ENCODE assay signal across 8 mouse cellular contexts in the genomic region with DNA sequence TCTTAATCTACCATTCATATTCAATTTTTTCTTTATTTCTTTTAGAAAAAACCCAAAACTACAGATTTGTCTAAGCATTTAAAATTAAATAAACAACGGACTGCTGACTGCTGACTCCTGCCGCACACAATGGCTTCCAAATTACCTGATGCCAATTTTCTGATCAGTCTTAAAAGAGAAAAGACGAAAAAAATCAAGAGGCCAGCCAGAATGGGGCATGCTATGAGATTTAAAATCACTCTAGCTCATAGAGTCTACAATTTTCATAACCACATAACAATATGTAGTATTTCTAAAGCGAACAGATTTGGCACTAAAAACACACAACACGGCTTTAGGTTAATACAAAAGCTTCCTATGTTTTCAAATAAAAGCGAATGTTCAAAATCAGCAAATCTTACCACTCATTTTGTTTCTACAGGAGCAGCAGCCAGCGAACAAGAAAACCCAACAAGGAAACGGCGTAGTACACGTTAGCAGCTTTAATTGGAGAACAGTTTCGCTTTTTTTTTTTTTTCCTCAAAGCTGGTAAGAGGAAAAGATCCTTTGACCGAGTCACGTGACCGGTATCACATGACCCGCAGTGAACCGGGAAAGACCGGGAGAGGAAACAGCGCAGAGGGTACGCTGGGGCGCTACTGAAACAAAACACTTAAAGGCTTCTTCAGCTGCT.
DNase-seq lines count a peak whose midpoint lies in the region; ATAC-seq and TF ChIP-seq lines count a peak whose summit lies in the region.

No protein-coding gene starts in this region.

- H3K9ac ChIP-seq in ES-E14 (ENCODE audit: insufficient read depth, low read depth, low read length, poor library complexity, severe bottlenecking): peak overlapping the region; percentile 85
- peak overlapping the region; percentile 68 for H3K9ac ChIP-seq in forebrain, embryonic 14.5 days (ENCODE audit: low read length)
- peak overlapping the region; percentile 49 for H3K9ac ChIP-seq in liver, embryonic 15.5 days
- H3K9ac ChIP-seq in neural tube, embryonic 11.5 days (ENCODE audit: low read length): peak overlapping the region; percentile 70
- peak overlapping the region; percentile 76 for H3K9ac ChIP-seq in stomach, embryonic 16.5 days (ENCODE audit: low read length)

- in situ Hi-C loops in ES-E14 (cut with MboI; ENCODE audit: low sequenced_read_pairs in 2 of 2, unreplicated experiment in 2 of 2): no loop called here

- no peaks in the 10 kb centered on the region for H3K27me3 ChIP-seq in forebrain, embryonic 14.5 days (replicated peaks; ENCODE audit: control insufficient read depth, insufficient read depth, low read length)
- H3K27me3 ChIP-seq in liver, embryonic 15.5 days: no peaks in the 10 kb centered on the region
- no peaks in the 10 kb centered on the region for H3K27me3 ChIP-seq in neural tube, embryonic 11.5 days (ENCODE audit: control insufficient read depth, insufficient read depth, low read length)
- no peaks in the 10 kb centered on the region for H3K27me3 ChIP-seq in stomach, embryonic 16.5 days (ENCODE audit: control insufficient read depth, insufficient read depth, low read length)

- H3K36me3 ChIP-seq in ES-E14 (ENCODE audit: control insufficient read depth, insufficient read depth, low read length, poor library complexity, severe bottlenecking): no peaks in the 10 kb centered on the region
- H3K36me3 ChIP-seq in forebrain, embryonic 14.5 days (ENCODE audit: control insufficient read depth, insufficient read depth, low read length): peaks cover 6% of the 10 kb centered on the region
- H3K36me3 ChIP-seq in liver, embryonic 15.5 days (replicated peaks): no peaks in the 10 kb centered on the region
- no peaks in the 10 kb centered on the region for H3K36me3 ChIP-seq in neural tube, embryonic 11.5 days (ENCODE audit: control insufficient read depth, insufficient read depth, low read length)
- peaks cover 4% of the 10 kb centered on the region; the same call in 1 of the 2 replicates for H3K36me3 ChIP-seq in stomach, embryonic 16.5 days (ENCODE audit: control insufficient read depth, insufficient read depth, low read length)

- H3K4me1 ChIP-seq in ES-E14 (ENCODE audit: control insufficient read depth in 2 of 2, insufficient read depth in 2 of 2, low read length in 2 of 2, poor library complexity in 1 of 2): no peaks in the 10 kb centered on the region
- H3K4me1 ChIP-seq in forebrain, embryonic 14.5 days (ENCODE audit: control insufficient read depth, insufficient read depth, low read length): peaks cover 10% of the 10 kb centered on the region; the same call in 1 of the 2 replicates
- H3K4me1 ChIP-seq in liver, embryonic 15.5 days (replicated peaks): peaks cover 16% of the 10 kb centered on the region
- peaks cover 4% of the 10 kb centered on the region for H3K4me1 ChIP-seq in neural tube, embryonic 11.5 days (ENCODE audit: control insufficient read depth, insufficient read depth, low read length)
- peaks cover 12% of the 10 kb centered on the region for H3K4me1 ChIP-seq in stomach, embryonic 16.5 days (ENCODE audit: control insufficient read depth, insufficient read depth, low read length)

- peak overlapping the region; percentile 65 to 72 for H3K4me3 ChIP-seq in ES-E14 (ENCODE audit: insufficient read depth in 1 of 2, low read depth in 1 of 2, low read length in 2 of 2, poor library complexity in 1 of 2, severe bottlenecking in 1 of 2)
- peak overlapping the region; percentile 53 for H3K4me3 ChIP-seq in forebrain, embryonic 14.5 days (ENCODE audit: low read depth, low read length)
- peak overlapping the region; percentile 67 for H3K4me3 ChIP-seq in liver, embryonic 15.5 days (replicated peaks)
- peak overlapping the region; percentile 51 for H3K4me3 ChIP-seq in neural tube, embryonic 11.5 days (ENCODE audit: low read depth, low read length)
- H3K4me3 ChIP-seq in stomach, embryonic 16.5 days (replicated peaks; ENCODE audit: low read length): peak overlapping the region; percentile 65

- peak overlapping the region; percentile 81 for H3K4me2 ChIP-seq in forebrain, embryonic 14.5 days (ENCODE audit: low read length)
- H3K4me2 ChIP-seq in liver, embryonic 15.5 days: peak overlapping the region; percentile 68
- peak overlapping the region; percentile 52 for H3K4me2 ChIP-seq in neural tube, embryonic 11.5 days (ENCODE audit: low read depth)
- H3K4me2 ChIP-seq in stomach, embryonic 16.5 days (ENCODE audit: low read depth, low read length): peak overlapping the region; percentile 78

- 2% methylated on average over 20 of the region's 20 CpGs for WGBS in forebrain, embryonic 14.5 days
- 4% methylated on average over 20 of the region's 20 CpGs for WGBS in liver, embryonic 15.5 days (ENCODE audit: insufficient replicate concordance)
- 2% methylated on average over 20 of the region's 20 CpGs for WGBS in neural tube, embryonic 11.5 days
- WGBS in stomach, embryonic 16.5 days: 1% methylated on average over 20 of the region's 20 CpGs

- H3K9me3 ChIP-seq in ES-E14 (ENCODE audit: control insufficient read depth, insufficient read depth, low read depth, low read length): no peaks in the 10 kb centered on the region
- no peaks in the 10 kb centered on the region for H3K9me3 ChIP-seq in forebrain, embryonic 14.5 days (replicated peaks; ENCODE audit: control insufficient read depth, low read length)
- no peaks in the 10 kb centered on the region for H3K9me3 ChIP-seq in liver, embryonic 15.5 days (replicated peaks)
- no peaks in the 10 kb centered on the region for H3K9me3 ChIP-seq in neural tube, embryonic 11.5 days (ENCODE audit: control insufficient read depth, low read length)
- H3K9me3 ChIP-seq in stomach, embryonic 16.5 days (replicated peaks; ENCODE audit: control insufficient read depth, low read length): no peaks in the 10 kb centered on the region

- intact Hi-C loops in heart, postnatal 10 days (cut with DNase I): loop anchor here (5.0 kb wide), 1 partner anchor 110 kb away; a partner anchor contains a TSS

- ATAC-seq in forebrain, embryonic 14.5 days: peak; percentile 96
- peak; percentile 83 for ATAC-seq in liver, embryonic 15.5 days (ENCODE audit: insufficient read depth)
- ATAC-seq in neural tube, embryonic 11.5 days (ENCODE audit: insufficient read depth, low FRiP score, low TSS enrichment): peak; percentile 95
- peak; percentile 91 for ATAC-seq in stomach, embryonic 16.5 days (ENCODE audit: insufficient read depth, low FRiP score)

- H3K27ac ChIP-seq in ES-E14 (ENCODE audit: insufficient read depth, low read depth, low read length, poor library complexity, severe bottlenecking): peak overlapping the region; percentile 84; the same call in 1 of the 2 replicates
- peak overlapping the region; percentile 90 for H3K27ac ChIP-seq in forebrain, embryonic 14.5 days (ENCODE audit: low read depth, low read length)
- peak overlapping the region; percentile 74 for H3K27ac ChIP-seq in liver, embryonic 15.5 days (replicated peaks)
- no peak overlapping the region; the same call in 1 of the 2 replicates for H3K27ac ChIP-seq in neural tube, embryonic 11.5 days (ENCODE audit: low read depth, low read length)
- peak overlapping the region; percentile 89 for H3K27ac ChIP-seq in stomach, embryonic 16.5 days (ENCODE audit: low read length)

- DNase-seq in ES-E14 (ENCODE audit: low read depth, low spot score): peak; percentile 88
- DNase-seq in cerebellum, adult 11 months: peak; percentile 78
- peak; percentile 98 for DNase-seq in forebrain, embryonic 14.5 days (ENCODE audit: low spot score)
- peak; percentile 91 to 94 for DNase-seq in heart, postnatal 10 days
- DNase-seq in kidney, postnatal 4 days: peak; percentile 94 to 96
- peak; percentile 90 for DNase-seq in neural tube, embryonic 11.5 days (ENCODE audit: low spot score)

TF ChIP-seq in ES-E14, 5 proteins besides CTCF, POLR2A, EP300 and RAD21:
- TF ChIP-seq MAFK (IDR thresholded peaks at IDR 0.05; ENCODE audit: insufficient read depth, low read depth, low read length) (no peak), ZNF384 (IDR thresholded peaks at IDR 0.05; ENCODE audit: low read depth, low read length) (peak; percentile 97), CHD2 (IDR thresholded peaks at IDR 0.05; ENCODE audit: low read depth, low read length) (no peak)
